Mouse (Mus musculus): ENCODE results near the gene Dedd.

- TF ChIP-seq POLR2A (IDR thresholded peaks at IDR 0.05; ENCODE audit: low read depth, low read length): no peak
- peak; percentile 83; the same call in 1 of the 2 replicates for TF ChIP-seq CTCF (IDR thresholded peaks at IDR 0.05; ENCODE audit: extremely low read depth, insufficient read length, insufficient replicate concordance, low read depth, low read length)
Measured at GRCm38 (mm10) chr1:171281528-171281923, 47.4 kb upstream of the Dedd start.
